Mouse (Mus musculus) c-Kit-positive CD71-positive TER-119-positive erythroid progenitor cells, embryonic 14.5 days (primary cell): ENCODE measurements around the gene Eaf2.

Source experiments
- DNase-seq: peaks from one replicate; pipeline ENCODE4 v3.0.0-alpha.2; 2013; ENCODE audit warnings: low spot score

Gene Eaf2

DNA sequence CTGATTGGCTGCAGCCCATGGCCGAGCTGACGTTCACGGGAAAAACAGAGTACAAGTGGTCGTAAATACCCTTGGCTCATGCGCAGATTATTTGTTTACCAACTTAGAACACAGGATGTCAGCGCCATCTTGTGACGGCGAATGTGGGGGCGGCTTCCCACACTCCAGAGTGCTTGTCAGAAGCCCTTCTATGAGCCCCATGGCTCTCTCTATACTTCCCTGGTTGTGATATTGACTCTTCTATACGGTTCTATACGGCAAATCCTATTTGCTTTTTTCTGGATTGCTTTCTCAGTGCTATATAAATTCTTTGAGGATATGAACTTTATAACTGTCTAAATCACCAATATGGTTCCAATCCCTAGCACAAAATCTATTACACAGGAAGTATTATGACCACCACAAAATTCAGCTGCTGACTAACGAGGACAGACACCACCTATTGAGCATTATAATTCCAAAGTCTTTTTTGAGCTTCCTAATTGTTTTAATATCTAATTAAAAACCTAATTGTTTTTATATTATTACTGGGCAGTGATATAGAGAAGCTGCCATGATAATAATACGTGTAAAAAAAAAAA is 104.5 kb downstream of the Eaf2 start:
- DNase-seq: no peak

- no peak for DNase-seq
Measured at GRCm38 (mm10) chr16:36751979-36752378, 122.8 kb downstream of the Eaf2 start.

DNA sequence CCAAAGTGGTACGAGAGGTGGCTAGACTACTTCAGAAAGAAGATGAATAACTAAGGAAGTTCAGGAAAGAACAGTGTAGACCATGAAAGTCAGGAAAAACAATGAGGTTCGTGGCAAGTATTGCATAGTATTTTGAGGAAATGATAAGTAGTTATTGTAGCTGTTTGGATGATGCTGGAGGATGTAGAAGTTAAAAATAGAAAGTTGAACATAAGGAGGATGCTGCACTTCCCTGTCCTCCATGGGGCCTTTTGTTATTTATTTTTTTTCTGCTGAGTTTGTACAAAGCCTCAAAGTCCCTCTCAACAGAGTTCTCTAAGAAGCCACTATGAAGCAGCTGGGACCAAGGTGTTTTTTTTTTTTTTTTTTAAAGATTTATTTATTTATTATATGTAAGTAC is 127.0 kb downstream of the Eaf2 start:
- DNase-seq: no peak

- no peak for DNase-seq
Measured at GRCm38 (mm10) chr16:36747068-36747467, 127.7 kb downstream of the Eaf2 start.

- DNase-seq: no peak
Measured at GRCm38 (mm10) chr16:36743580-36743979, 131.2 kb downstream of the Eaf2 start.
